Mouse (Mus musculus) fibroblast of lung, adult 2 months (primary cell): ENCODE measurements at regions not wholly inside any gene's neighbourhood (a gene's known extent, or its start where the extent isn't known, plus 50 kb on each side); places are given as distances from the start of the nearest gene placed in this dataset.

Experiments
- DNase-seq: peaks from one replicate; pipeline ENCODE4 v3.0.0-alpha.2; 2011; ENCODE audit warnings: low read depth

DNA sequence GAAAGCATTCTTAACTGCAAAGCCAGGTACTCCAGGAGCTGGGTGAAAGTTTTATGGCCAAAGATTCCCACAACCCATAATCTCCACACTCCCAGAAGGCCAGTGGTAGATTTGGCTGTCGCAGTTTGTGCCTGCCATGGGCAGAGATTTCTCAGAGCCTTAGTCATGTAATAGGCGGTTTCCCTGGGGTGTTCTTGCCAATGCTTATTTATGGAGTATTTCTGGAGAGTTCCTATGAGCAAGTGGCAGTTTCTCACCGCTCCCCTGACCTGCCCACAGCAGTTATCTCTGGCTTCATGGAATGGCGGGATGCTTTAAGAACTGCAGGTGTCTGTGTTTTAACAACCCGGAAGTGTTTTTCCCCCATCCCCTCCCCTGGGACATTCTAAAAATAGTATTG lies 179.8 kb downstream of the 4933412E24Rik start:
- DNase-seq: peak; percentile 69

DNA sequence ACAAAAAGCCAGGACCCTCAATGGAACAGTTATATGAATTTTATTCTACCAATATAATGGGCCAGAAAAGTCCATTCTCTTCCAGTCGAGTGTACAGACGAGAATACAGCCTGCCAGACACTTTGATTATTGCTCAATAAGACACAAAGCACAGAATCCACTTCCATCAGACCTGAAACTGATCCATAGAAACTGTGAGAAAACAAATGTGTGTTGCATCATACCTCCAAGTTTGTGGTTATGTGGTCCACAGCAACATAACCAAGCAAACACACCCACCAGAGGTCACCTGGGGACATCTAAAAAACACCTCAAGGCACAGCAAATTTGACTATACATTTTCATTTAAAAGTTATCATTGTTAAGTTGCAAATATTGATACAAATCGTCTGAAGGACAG lies 183.2 kb downstream of the 4933412E24Rik start:
- DNase-seq: no peak

- DNase-seq: no peak
These were observed 184.9 kb downstream of the 4933412E24Rik start for GRCm38 (mm10) chr15:59831481-59831880.

- DNase-seq: no peak
These were observed 185.6 kb downstream of the 4933412E24Rik start for GRCm38 (mm10) chr15:59830553-59831462.

GRCm38 (mm10) chr15:59828421-59828820 lies 188.0 kb downstream of the 4933412E24Rik start:
- DNase-seq: peak; percentile 61

DNA sequence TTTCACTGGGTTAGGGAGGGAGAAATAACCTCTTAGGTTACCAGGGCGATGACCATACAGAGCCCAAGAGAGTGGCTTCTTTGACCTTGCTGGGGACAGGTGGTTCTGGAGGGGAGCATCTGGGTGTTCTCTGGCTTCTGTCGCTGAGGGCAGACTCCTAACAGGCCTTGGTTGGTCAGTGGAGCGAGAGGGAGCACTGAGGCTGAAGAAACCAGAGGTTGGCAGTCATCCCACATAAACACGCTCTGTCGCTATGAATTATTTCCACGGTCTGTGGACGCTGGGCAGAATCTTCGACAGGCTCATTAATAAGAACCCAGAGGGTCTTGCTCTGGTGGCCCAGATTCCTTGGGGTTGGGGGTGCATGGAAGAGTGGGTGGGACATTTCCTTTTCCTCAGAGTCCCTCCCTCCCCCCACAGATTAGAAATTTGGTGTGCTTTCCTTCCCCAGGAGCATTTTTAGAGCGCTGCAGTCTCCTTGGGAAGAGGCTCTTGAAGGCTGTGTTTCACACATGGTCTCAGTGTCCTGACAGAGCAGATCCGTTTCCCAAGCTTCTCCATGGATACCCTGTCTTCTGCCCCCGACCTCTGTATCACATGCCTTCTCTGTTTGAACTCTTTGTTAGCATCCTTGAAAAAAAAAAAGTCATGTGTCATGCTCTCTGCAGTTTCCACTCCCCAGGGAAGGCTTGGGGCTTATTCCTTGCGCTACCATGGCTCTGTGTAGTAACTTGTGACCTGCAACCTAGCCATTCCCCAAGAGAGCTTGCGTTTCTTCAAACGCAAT lies 190.1 kb downstream of the 4933412E24Rik start:
- DNase-seq: no peak

- no peak for DNase-seq
These were observed 192.5 kb downstream of the 4933412E24Rik start for GRCm38 (mm10) chr15:59823921-59824320.

DNA sequence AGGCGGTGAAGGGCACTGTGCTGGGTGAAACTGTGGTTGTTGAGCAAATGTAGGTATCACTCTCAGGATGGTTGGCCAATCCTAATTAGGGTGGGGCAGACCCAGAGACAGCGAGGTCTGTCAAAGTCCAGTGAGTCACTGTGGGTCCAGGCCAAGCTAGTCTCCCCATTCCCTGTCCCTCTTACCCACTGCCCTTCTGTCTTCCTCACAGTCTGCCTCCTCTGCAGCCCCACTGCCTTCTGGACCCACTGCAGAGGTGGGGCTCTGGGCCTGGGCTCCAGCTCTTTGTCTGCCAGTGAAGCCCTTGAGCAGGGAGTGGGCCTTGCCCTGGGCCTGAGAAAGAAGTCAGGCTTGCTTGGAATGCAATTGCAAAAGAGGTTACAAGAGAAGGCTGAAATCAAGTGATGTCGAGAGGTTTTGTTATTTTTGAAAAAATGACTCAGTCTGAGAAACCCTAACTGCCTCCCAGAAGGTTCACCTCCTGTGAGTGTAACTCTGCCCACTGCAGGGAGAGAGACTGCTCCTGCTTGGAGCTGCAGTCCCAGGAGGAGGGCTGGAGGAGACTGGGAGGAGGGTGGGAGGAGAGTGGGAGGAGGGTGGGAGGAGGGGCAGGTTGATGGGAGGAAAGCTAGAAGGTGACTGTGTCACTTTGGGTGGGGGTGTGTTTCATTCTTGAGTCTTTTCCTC lies 193.3 kb downstream of the 4933412E24Rik start:
- DNase-seq: peak; percentile 95

- DNase-seq: no peak
These were observed 196.1 kb downstream of the 4933412E24Rik start for GRCm38 (mm10) chr15:59820317-59820716.

DNA sequence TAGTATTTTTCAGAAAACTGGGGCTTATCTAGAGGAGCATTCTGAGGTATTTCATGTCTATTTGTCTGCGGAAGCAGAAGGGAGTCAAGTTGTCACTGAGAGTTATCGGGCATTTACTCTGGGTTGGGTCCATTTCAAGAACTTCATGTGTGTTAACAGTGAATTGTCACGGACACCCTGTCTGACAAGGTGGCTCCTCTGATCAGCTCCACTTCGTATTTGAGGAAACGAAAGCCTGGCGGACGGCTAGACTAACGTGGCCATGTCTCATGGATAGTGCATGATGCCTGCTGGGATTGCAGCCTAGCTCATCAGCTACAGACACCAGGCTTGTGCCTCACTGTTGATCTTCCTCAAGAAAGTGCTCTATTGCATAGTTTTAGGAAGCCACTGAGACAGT lies 200.4 kb downstream of the 4933412E24Rik start:
- DNase-seq: no peak

DNA sequence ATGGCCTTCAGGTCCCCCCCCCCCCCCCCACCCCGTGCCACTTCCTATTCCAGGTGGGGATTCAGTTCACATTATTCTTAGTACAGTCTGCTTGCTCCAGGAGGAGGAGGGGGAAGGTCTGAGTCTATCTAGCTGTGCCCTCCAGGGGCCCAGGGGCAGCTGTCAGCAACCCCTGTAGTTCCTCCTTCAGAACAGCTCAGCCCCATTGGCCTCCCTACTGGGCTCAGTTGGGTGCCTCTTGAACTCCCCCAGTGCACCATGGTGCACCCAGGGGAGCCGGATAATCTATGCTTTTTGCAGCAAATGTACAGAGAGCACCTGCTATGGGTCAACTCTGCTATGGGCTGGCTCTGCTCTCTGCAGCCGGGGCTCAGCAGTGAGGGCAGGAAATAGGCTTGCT lies 204.8 kb downstream of the 4933412E24Rik start:
- DNase-seq: no peak

DNA sequence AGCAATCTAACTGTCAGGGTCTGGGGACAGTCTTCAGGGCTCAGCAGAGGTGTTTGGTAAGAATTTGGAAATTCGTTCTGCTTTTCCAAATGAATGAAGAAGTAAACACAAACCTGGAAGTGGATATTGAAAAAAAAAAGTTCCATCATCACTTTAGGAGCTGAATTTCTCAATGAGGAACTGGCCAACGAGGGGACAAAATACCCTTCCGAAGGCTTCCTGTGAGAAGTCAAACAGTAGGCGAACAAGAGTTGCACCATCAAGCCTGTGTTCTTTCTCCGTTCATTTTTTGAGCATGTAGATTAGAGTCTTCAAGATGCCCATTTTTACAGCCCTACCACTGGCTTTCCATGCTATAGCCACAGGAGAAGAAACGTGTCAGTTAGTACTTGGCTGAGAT lies 207.1 kb downstream of the 4933412E24Rik start:
- no peak for DNase-seq

DNA sequence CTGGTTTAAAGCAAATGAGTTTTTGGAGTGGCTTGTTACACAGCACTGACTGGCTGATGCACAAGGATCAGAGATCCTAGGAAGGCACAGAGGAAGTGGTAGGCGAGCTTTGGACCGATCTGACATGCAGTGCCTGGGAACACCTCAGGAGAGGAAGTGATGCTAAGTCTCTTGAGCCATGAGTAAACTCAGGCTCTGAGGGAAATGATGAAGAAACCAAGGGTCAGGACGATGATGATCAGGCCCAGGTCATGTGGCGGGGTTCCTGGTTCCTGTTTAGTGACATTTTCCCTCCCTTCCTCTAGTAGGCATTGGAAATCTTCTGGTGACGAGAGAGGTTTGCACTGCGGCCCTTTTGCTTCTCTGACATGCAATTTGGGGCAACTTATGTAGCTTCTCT lies 208.7 kb downstream of the 4933412E24Rik start:
- no peak for DNase-seq

- no peak for DNase-seq
These were observed 210.6 kb downstream of the 4933412E24Rik start for GRCm38 (mm10) chr15:59805771-59806170.

- DNase-seq: no peak
These were observed 211.6 kb downstream of the 4933412E24Rik start for GRCm38 (mm10) chr15:59804821-59805220.

DNA sequence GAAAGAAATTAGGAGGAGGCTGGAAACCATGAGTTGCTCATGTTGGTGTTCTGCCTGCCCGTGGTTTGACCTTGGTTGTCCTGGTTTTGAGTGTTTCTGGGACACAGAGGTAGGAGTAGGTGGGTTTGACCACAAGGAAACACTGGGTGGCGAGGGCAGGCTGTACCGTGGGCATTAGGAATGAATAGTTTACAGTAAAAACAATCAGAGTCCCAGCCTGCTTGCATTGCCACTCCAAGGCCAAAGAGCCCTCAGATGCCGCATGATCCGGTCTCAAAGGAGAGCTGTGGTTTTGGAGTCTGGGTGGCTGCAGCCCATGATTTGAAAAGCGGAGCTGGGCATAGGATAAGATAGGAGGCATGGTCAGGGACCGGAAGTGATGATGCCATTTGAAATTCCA lies 212.0 kb downstream of the 4933412E24Rik start:
- no peak for DNase-seq

DNA sequence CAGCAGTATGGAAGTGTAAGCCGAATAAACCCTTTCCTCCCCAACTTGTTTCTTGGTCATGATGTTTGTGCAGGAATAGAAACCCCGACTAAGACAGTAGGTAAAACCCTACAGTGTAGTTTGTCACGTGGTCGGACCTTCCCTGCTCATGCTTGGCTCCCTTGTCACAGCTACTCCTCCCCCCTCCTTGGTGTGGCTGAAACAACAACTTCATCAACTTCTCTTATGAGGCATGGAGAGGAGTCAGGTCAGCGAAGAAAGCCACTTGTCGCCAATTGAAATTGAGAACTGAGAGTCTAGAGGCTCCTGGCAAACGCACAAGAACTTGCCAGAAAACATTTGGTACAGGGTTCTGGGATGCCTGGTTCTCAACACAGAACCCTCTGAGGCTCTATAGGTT lies 214.1 kb downstream of the 4933412E24Rik start:
- DNase-seq: no peak

- no peak for DNase-seq
These were observed 217.1 kb downstream of the 4933412E24Rik start for GRCm38 (mm10) chr15:59799124-59799815.

GRCm38 (mm10) chr15:59798486-59798885 lies 217.9 kb downstream of the 4933412E24Rik start:
- no peak for DNase-seq

- peak; percentile 85 for DNase-seq
These were observed 220.7 kb downstream of the 4933412E24Rik start for GRCm38 (mm10) chr15:59795717-59796116.

GRCm38 (mm10) chr15:59794871-59795270 lies 221.5 kb downstream of the 4933412E24Rik start:
- DNase-seq: no peak
